Mouse (Mus musculus) liver, embryonic 14.5 days (tissue): ENCODE results near the gene Myl7. TPM values are rescaled to one million over a fixed set of nuclear protein-coding genes. Genes with fewer than 3 reads are reported as not detected.

Source experiments
- ATAC-seq: fragments of 200-750 bp; cut with Nextera tagmentation; 2 replicates; pipeline ENCODE4 v1.8.0; 2017; ENCODE audit warnings: moderate number of reproducible peaks, mild to moderate bottlenecking, moderate library complexity; ENCODE audit not compliant: insufficient read depth
- DNase-seq, 3 experiments: peaks; one replicate each; pipeline ENCODE4 v3.0.0-alpha.2; 2012 to 2013; ENCODE audit warnings: low read depth in 3 of 3, low spot score in 3 of 3
- H3K27ac ChIP-seq: fragments of 300-500 bp; sonication (generic); 2 replicates; pipeline ENCODE4 v1.5.1; 2014; ENCODE audit warnings: moderate library complexity, mild to moderate bottlenecking, control low read depth, inconsistent platforms
- H3K27me3 ChIP-seq: fragments of 300-500 bp; sonication (generic); 2 replicates; pipeline ENCODE4 v1.6.1; 2014; ENCODE audit warnings: mild to moderate bottlenecking, low read length, moderate library complexity; ENCODE audit not compliant: control insufficient read depth, insufficient read depth
- H3K36me3 ChIP-seq: fragments of 300-500 bp; sonication (generic); replicated peaks from 2 replicates; pipeline ENCODE4 v1.6.1; 2014; ENCODE audit warnings: low read depth; ENCODE audit not compliant: control insufficient read depth, insufficient read depth
- H3K4me1 ChIP-seq, 2 experiments: fragments of 200-500 bp in 1 of 2; fragments of 300-500 bp in 1 of 2; sonication (generic) in 1 of 2; replicated peaks; 2 replicates each; pipeline ENCODE4 v1.6.1; 2012 to 2014; ENCODE audit warnings: antibody characterized with exemption in 1 of 2, inconsistent platforms in 1 of 2, low read length in 1 of 2; ENCODE audit not compliant: control insufficient read depth in 2 of 2, insufficient read depth in 2 of 2
- H3K4me2 ChIP-seq: fragments of 300-500 bp; sonication (generic); 2 replicates; pipeline ENCODE4 v1.6.1; 2014; ENCODE audit warnings: low read depth, mild to moderate bottlenecking, control low read depth, moderate library complexity
- H3K4me3 ChIP-seq, 2 experiments: fragments of 200-500 bp in 1 of 2; fragments of 300-500 bp in 1 of 2; sonication (generic) in 1 of 2; 2 replicates each; pipeline ENCODE4 v1.5.1; 2012 to 2014; ENCODE audit warnings: low read depth in 2 of 2, low read length in 2 of 2, mild to moderate bottlenecking in 2 of 2, control low read depth in 1 of 2, inconsistent platforms in 1 of 2, moderate library complexity in 1 of 2; ENCODE audit not compliant: insufficient read depth in 1 of 2
- H3K9ac ChIP-seq: fragments of 300-500 bp; sonication (generic); replicated peaks from 2 replicates; pipeline ENCODE4 v1.6.1; 2014; ENCODE audit warnings: mild to moderate bottlenecking, control low read depth, moderate library complexity
- H3K9me3 ChIP-seq: fragments of 300-500 bp; sonication (generic); 2 replicates; pipeline ENCODE4 v1.6.1; 2016; ENCODE audit warnings: low read length, mixed read lengths; ENCODE audit not compliant: control insufficient read depth
- CTCF ChIP-seq: IDR thresholded peaks from 2 replicates; pipeline ENCODE4 v1.5.1; 2016; ENCODE audit warnings: antibody characterized with exemption, low read depth, control low read depth
- EP300 ChIP-seq: IDR thresholded peaks from 2 replicates; pipeline ENCODE4 v1.6.1; 2016; ENCODE audit warnings: antibody characterized with exemption, low read depth
- WGBS: fragments of 180-500 bp; shearing (Covaris S2); extraction: QIAGEN DNeasy Blood & Tissue Kit; methylation state at CpG from one replicate; pipeline ENCODE4 v1.1.7; 2014; ENCODE audit not compliant: insufficient replicate concordance; 5-methylcytosine and 5-hydroxymethylcytosine counted together
- polyA plus RNA-seq, 2 experiments: library from polyadenylated mRNA; depleted of rRNA in 1 of 2; stranded (reverse) in 1 of 2; unstranded in 1 of 2; fragments of >200 nt; fragmentation: Nextera tagmentation in 1 of 2; extraction: Ambion mirVana in 1 of 2; gene quantifications; 2 replicates each; pipeline versions ENCODE4 v1.2.1 to v1.2.3; 2012 to 2014

The Myl7 gene
- polyA plus RNA-seq, 2 experiments = 3.2 to 6.6 TPM

DNA sequence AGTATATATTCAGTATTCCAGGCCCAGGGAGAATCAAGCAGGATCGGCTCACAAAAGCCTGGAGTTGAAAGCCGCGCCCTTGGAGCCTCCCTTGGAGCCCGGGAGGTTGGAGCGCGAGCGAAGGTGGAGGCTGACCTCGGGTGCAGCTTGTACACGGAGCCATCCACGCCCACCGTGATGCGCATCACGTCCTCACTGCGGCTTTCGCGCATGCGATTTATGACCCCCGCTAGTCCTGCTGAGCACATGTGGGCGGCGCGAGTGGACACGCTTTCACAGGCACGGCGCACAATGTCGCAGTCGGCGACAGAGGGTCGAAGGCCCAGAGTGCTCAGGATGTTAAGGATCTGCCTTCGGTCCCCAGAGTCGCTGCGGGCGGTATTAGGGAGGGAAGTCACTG, 3.4 kb upstream of the Myl7 start:
- H3K27me3 ChIP-seq = peaks cover 55% of the 10 kb centered on the region
- DNase-seq (no peak), ATAC-seq (no peak)
- H3K4me2 ChIP-seq = peak overlapping the region; percentile 31
- no peak overlapping the region for H3K27ac ChIP-seq
- 6% methylated on average over 32 of the region's 32 CpGs for WGBS
- TF ChIP-seq CTCF (no peak), EP300 (no peak)
- H3K4me1 ChIP-seq = peaks cover 8 to 12% of the 10 kb centered on the region in 2 experiments; a peak in 3 of 4 replicates
- no peaks in the 10 kb centered on the region for H3K36me3 ChIP-seq
- no peak overlapping the region for H3K9ac ChIP-seq
- no peaks in the 10 kb centered on the region for H3K9me3 ChIP-seq
- no peak overlapping the region for H3K4me3 ChIP-seq

- no peak overlapping the region for H3K27ac ChIP-seq
- ATAC-seq (no peak), DNase-seq (no peak)
- no peak overlapping the region for H3K4me2 ChIP-seq
- no peak overlapping the region for H3K9ac ChIP-seq
- TF ChIP-seq EP300 = no peak
- no peak for TF ChIP-seq CTCF
- peaks cover 8 to 12% of the 10 kb centered on the region in 2 experiments; a peak in 3 of 4 replicates for H3K4me1 ChIP-seq
- peaks cover 57% of the 10 kb centered on the region for H3K27me3 ChIP-seq
- H3K36me3 ChIP-seq = no peaks in the 10 kb centered on the region
- no peaks in the 10 kb centered on the region for H3K9me3 ChIP-seq
- H3K4me3 ChIP-seq = no peak overlapping the region
- 36% methylated on average over 3 of the region's 3 CpGs for WGBS
Observed at GRCm38 (mm10) chr11:5901320-5901719, 2.7 kb upstream of the Myl7 start.

DNA sequence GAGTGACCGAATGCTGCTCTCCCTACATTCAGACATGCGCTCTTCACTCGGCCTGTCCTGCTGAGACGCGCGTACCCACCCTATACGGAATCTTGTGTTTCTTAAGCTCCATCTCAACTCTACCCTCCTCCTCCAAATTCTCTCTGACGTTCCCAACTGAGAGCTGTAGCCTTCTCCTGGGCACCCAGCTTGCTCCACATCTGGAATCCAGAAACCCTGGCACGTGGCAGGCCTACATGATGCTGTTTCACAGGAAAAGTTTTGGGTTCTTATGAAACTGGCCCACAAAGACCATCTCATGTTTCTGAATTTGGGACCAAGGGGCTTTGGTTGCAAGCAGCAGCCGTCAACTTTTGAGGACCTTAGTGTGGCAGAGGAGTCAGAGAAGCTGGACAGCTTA, 704 bp upstream of the Myl7 start:
- Histone ChIP-seq H3K36me3 (no peaks in the 10 kb centered on the region), H3K27ac (no peak overlapping the region), H3K9ac (no peak overlapping the region), H3K9me3 (no peaks in the 10 kb centered on the region), H3K4me1 (peaks cover 8 to 18% of the 10 kb centered on the region in 2 experiments), H3K4me2 (no peak overlapping the region), H3K4me3 (no peak overlapping the region), H3K27me3 (peaks cover 57% of the 10 kb centered on the region)
- DNase-seq = no peak
- 82% methylated on average over 10 of the region's 10 CpGs for WGBS
- no peak for TF ChIP-seq EP300
- no peak for TF ChIP-seq CTCF
- ATAC-seq = no peak

DNA sequence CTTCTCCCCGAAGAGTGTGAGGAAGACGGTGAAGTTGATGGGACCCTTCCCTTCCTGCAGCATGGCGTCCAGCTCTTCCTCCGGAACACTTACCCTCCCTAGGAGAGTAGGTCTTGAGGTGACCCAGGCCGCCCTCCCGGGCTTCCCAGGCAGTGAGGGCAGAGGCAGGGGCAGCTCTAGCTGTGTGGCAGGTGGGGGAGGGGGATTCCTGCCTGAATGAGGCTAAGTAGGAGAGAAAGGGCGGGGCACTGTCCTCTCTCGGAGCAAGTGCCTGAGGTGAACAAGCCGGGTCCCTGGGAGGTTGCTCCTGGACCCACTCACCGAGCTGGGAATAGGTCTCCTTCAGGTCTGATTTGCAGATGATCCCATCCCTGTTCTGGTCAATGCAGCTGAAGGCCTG, 743 bp downstream of the Myl7 start:
- no peak overlapping the region for H3K27ac ChIP-seq
- H3K36me3 ChIP-seq = no peaks in the 10 kb centered on the region
- peaks cover 51% of the 10 kb centered on the region for H3K27me3 ChIP-seq
- no peak overlapping the region for H3K4me3 ChIP-seq
- H3K4me2 ChIP-seq = peak overlapping the region; percentile 36
- WGBS = 10% methylated on average over 10 of the region's 10 CpGs
- DNase-seq (no peak), ATAC-seq (no peak)
- no peaks in the 10 kb centered on the region for H3K9me3 ChIP-seq
- H3K4me1 ChIP-seq = peaks cover 15 to 31% of the 10 kb centered on the region in 2 experiments
- TF ChIP-seq CTCF (no peak), EP300 (no peak)
- H3K9ac ChIP-seq = no peak overlapping the region; the same call in 1 of the 2 replicates

DNA sequence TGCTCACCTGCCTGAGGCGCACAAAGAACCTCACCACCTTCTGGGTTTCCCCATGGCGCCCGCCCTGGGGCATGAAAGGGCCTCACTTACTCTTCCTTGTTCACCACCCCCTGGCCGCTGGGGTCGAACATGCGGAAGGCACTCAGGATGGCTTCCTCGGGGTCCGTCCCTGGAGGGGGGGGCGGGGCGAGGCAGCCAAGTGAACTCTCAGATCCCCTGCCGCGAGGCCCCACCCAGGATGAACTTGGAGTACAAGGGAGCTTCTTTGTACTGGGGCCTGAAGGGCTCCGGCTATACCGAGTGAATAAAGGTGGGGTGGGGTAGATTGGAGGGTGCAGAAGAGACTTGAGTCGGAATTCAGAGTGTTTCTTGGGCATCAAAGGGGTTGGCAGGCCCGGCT, 1.4 kb downstream of the Myl7 start:
- H3K9me3 ChIP-seq = no peaks in the 10 kb centered on the region
- 8% methylated on average over 16 of the region's 16 CpGs for WGBS
- H3K36me3 ChIP-seq = no peaks in the 10 kb centered on the region
- peaks cover 45% of the 10 kb centered on the region for H3K27me3 ChIP-seq
- H3K4me3 ChIP-seq = no peak overlapping the region
- peaks cover 21 to 37% of the 10 kb centered on the region in 2 experiments for H3K4me1 ChIP-seq
- 0 out of 2 replicates have a peak overlapping the region, but pooled peaks have one; percentile 2 for H3K4me2 ChIP-seq
- H3K27ac ChIP-seq = no peak overlapping the region
- DNase-seq = no peak
- ATAC-seq = no peak
- no peak overlapping the region for H3K9ac ChIP-seq
- no peak for TF ChIP-seq CTCF
- TF ChIP-seq EP300 = no peak
